Mouse (Mus musculus): ENCODE data around the gene Rnf126.

Rnf126 gene

GRCm38 (mm10) chr10:79792339-79793040 is 25.7 kb upstream of the Rnf126 start:
- DNase-seq, result no peak

GRCm38 (mm10) chr10:79790861-79791260 is 24.1 kb upstream of the Rnf126 start, which contains the start of gene Prss57:
Prss57 (minus strand) TSS chr10:79790961.
- DNase-seq, result no peak

GRCm38 (mm10) chr10:79789581-79789980 is 22.8 kb upstream of the Rnf126 start:
- DNase-seq, result no peak

GRCm38 (mm10) chr10:79788386-79789158 is 21.8 kb upstream of the Rnf126 start:
- DNase-seq, result peak; percentile 86

- DNase-seq, result peak; percentile 71
These were observed 17.4 kb upstream of the Rnf126 start for GRCm38 (mm10) chr10:79783920-79784800.

GRCm38 (mm10) chr10:79783050-79783449 is 16.3 kb upstream of the Rnf126 start:
- DNase-seq, result no peak

- no peak for DNase-seq
These were observed 15.2 kb upstream of the Rnf126 start for GRCm38 (mm10) chr10:79781956-79782355.

GRCm38 (mm10) chr10:79781139-79781538 is 14.4 kb upstream of the Rnf126 start:
- no peak for DNase-seq

GRCm38 (mm10) chr10:79780664-79781015 is 13.9 kb upstream of the Rnf126 start:
- DNase-seq, result peak; percentile 88

- peak; percentile 97 for DNase-seq
These were observed 13.3 kb upstream of the Rnf126 start for GRCm38 (mm10) chr10:79779784-79780663.

GRCm38 (mm10) chr10:79779193-79779592 is 12.4 kb upstream of the Rnf126 start:
- no peak for DNase-seq

GRCm38 (mm10) chr10:79778006-79778405 is 11.3 kb upstream of the Rnf126 start:
- peak; percentile 92 for DNase-seq

GRCm38 (mm10) chr10:79777103-79777531 is 10.4 kb upstream of the Rnf126 start, which contains the start of gene Fstl3:
Fstl3 (plus strand) TSS chr10:79777272.
- peak; percentile 46 for DNase-seq

GRCm38 (mm10) chr10:79774486-79775279 is 7.9 kb upstream of the Rnf126 start:
- DNase-seq, result no peak

- no peak for DNase-seq
These were observed 6.5 kb upstream of the Rnf126 start for GRCm38 (mm10) chr10:79773208-79773607.

GRCm38 (mm10) chr10:79772320-79772719 is 5.6 kb upstream of the Rnf126 start:
- no peak for DNase-seq

GRCm38 (mm10) chr10:79769329-79769728 is 2.6 kb upstream of the Rnf126 start:
- DNase-seq, result no peak

GRCm38 (mm10) chr10:79768400-79768799 is 1.6 kb upstream of the Rnf126 start:
- peak; percentile 87 for DNase-seq

GRCm38 (mm10) chr10:79767372-79768244 is 856 bp upstream of the Rnf126 start:
- DNase-seq, result peak; percentile 97

GRCm38 (mm10) chr10:79766001-79766507 is 698 bp downstream of the Rnf126 start:
- no peak for DNase-seq

Data from retina, postnatal 1 day (tissue).